ENCODE assay signal across 11 mouse cellular contexts in the genomic region with DNA sequence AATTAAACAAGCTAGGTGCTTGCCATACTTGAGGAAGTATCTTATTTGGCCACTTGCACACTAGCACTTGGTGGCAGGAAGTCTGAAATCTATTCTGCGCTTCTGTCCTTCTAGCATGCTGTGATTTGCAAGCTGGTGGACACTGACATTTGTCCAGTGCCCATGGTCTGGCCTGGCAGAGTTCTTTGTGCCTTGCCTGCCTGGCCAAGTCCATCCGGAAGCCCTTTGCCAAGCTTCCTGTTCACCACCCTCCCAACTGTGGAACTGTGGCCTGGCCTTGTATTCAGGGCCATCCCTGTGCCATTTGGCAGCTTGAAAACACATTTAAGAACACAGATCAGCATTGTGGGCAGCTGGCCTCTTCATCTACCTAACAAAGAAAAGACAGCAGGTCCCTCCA.
"Had no signal": no experiment of that assay in that cellular context is flagged by ENCODE, and none has a peak within 500 bp of the region (broad histone marks: within the 10 kb centered on the region; RNA-seq: fewer than 3 reads in every experiment).

No protein-coding gene starts in this region.

- ATAC-seq: midbrain, embryonic 13.5 days had no signal

- H3K27me3 ChIP-seq: kidney, embryonic 15.5 days; limb, embryonic 13.5 days; midbrain, embryonic 13.5 days; stomach, embryonic 15.5 days had no signal

- DNase-seq: kidney, postnatal 14 days; layer of hippocampus, adult 9-11 months; layer of hippocampus, postnatal 36 days; lung, adult 18-20 months; right cerebral cortex, postnatal 14 days; thymus, postnatal 36 days had no signal

- H3K27ac ChIP-seq: kidney, embryonic 15.5 days; limb, embryonic 13.5 days; liver, embryonic 14.5 days; midbrain, embryonic 13.5 days; stomach, embryonic 15.5 days had no signal

- H3K4me3 ChIP-seq: kidney, embryonic 15.5 days; limb, embryonic 13.5 days; midbrain, embryonic 13.5 days; stomach, embryonic 15.5 days had no signal

- H3K36me3 ChIP-seq: kidney, embryonic 15.5 days; limb, embryonic 13.5 days; midbrain, embryonic 13.5 days; stomach, embryonic 15.5 days had no signal

- H3K9me3 ChIP-seq: kidney, embryonic 15.5 days; limb, embryonic 13.5 days; midbrain, embryonic 13.5 days; stomach, embryonic 15.5 days had no signal

- H3K4me1 ChIP-seq: kidney, embryonic 15.5 days; limb, embryonic 13.5 days; midbrain, embryonic 13.5 days; stomach, embryonic 15.5 days had no signal
